Mouse (Mus musculus) neural tube, embryonic 10.5 days (tissue): ENCODE results near the gene Tgfa.

Source experiments
- DNase-seq: peaks from one replicate; pipeline ENCODE4 v3.0.0-alpha.2; 2017; ENCODE audit warnings: low spot score; ENCODE audit errors: extremely low spot score

Gene Tgfa

GRCm38 (mm10) chr6:86222381-86222780, 27.4 kb downstream of the Tgfa start:
- DNase-seq: no peak

GRCm38 (mm10) chr6:86225604-86226003, 30.6 kb downstream of the Tgfa start:
- DNase-seq: no peak

- DNase-seq: no peak
Observed at GRCm38 (mm10) chr6:86232367-86232766, 37.3 kb downstream of the Tgfa start.

GRCm38 (mm10) chr6:86233512-86234430, 38.7 kb downstream of the Tgfa start:
- no peak for DNase-seq

- no peak for DNase-seq
Observed at GRCm38 (mm10) chr6:86244866-86245265, 49.8 kb downstream of the Tgfa start.

GRCm38 (mm10) chr6:86245965-86246364, 50.9 kb downstream of the Tgfa start:
- DNase-seq: no peak

GRCm38 (mm10) chr6:86248562-86248961, 53.5 kb downstream of the Tgfa start:
- DNase-seq: no peak

GRCm38 (mm10) chr6:86249042-86249441, 54.0 kb downstream of the Tgfa start:
- no peak for DNase-seq

- DNase-seq: no peak
Observed at GRCm38 (mm10) chr6:86250236-86250635, 55.2 kb downstream of the Tgfa start.

GRCm38 (mm10) chr6:86250830-86251229, 55.8 kb downstream of the Tgfa start:
- DNase-seq: no peak

- DNase-seq: no peak
Observed at GRCm38 (mm10) chr6:86252176-86253125, 57.4 kb downstream of the Tgfa start.

GRCm38 (mm10) chr6:86255899-86256298, 60.9 kb downstream of the Tgfa start:
- no peak for DNase-seq

- no peak for DNase-seq
Observed at GRCm38 (mm10) chr6:86259242-86259641, 64.2 kb downstream of the Tgfa start.

- DNase-seq: no peak
Observed at GRCm38 (mm10) chr6:86260322-86261050, 65.5 kb downstream of the Tgfa start.

GRCm38 (mm10) chr6:86266786-86267185, 71.8 kb downstream of the Tgfa start:
- DNase-seq: no peak

- no peak for DNase-seq
Observed at GRCm38 (mm10) chr6:86270373-86271068, 75.5 kb downstream of the Tgfa start.

- DNase-seq: no peak
Observed at GRCm38 (mm10) chr6:86271130-86271529, 76.1 kb downstream of the Tgfa start.

GRCm38 (mm10) chr6:86275704-86276103, 80.7 kb downstream of the Tgfa start:
- no peak for DNase-seq

- no peak for DNase-seq
Observed at GRCm38 (mm10) chr6:86276816-86277215, 81.8 kb downstream of the Tgfa start.

- no peak for DNase-seq
Observed at GRCm38 (mm10) chr6:86277620-86278019, 82.6 kb downstream of the Tgfa start.
